Mouse (Mus musculus) G1E (cell line): ENCODE results near the gene Ogfod2.

Source experiments
- CTCF ChIP-seq: IDR thresholded peaks from 2 replicates; pipeline ENCODE4 v1.5.1; 2012; ENCODE audit warnings: low read depth, low read length, inconsistent platforms, mixed read lengths
- GATA1 ChIP-seq: IDR thresholded peaks from 2 replicates; pipeline ENCODE4 v1.6.1; 2012; ENCODE audit warnings: borderline replicate concordance, low read length, inconsistent platforms, mixed read lengths
- GATA2 ChIP-seq: IDR thresholded peaks from 2 replicates; pipeline ENCODE4 v1.6.1; 2012; ENCODE audit warnings: low read depth, low read length, inconsistent platforms, borderline replicate concordance
- POLR2AphosphoS5 ChIP-seq: IDR thresholded peaks from 2 replicates; pipeline ENCODE4 v1.6.1; 2012; ENCODE audit warnings: low read depth, low read length, inconsistent platforms; ENCODE audit not compliant: insufficient replicate concordance
- TAL1 ChIP-seq: conservative IDR thresholded peaks from 2 replicates; pipeline ENCODE4 v1.6.1; 2012; ENCODE audit warnings: low read depth, low read length, inconsistent platforms, mixed read lengths

- no peak for TF ChIP-seq CTCF
- no peak for TF ChIP-seq TAL1
- TF ChIP-seq GATA1: no peak
- no peak for TF ChIP-seq POLR2AphosphoS5
- TF ChIP-seq GATA2: no peak
Measured at GRCm38 (mm10) chr5:124098923-124099322, 13.2 kb upstream of the Ogfod2 start.
